Mouse (Mus musculus): ENCODE data around the gene Sorcs2.

The Sorcs2 gene

GRCm38 (mm10) chr5:36360343-36360742 is 37.6 kb downstream of the Sorcs2 start:
- in situ Hi-C loops (cut with MboI; ENCODE audit: low sequenced_read_pairs): no loop called here

GRCm38 (mm10) chr5:36359535-36360243 is 38.2 kb downstream of the Sorcs2 start:
- in situ Hi-C loops (cut with MboI; ENCODE audit: low sequenced_read_pairs): no loop called here

GRCm38 (mm10) chr5:36358161-36358560 is 39.8 kb downstream of the Sorcs2 start:
- in situ Hi-C loops (cut with MboI; ENCODE audit: low sequenced_read_pairs): no loop called here

- in situ Hi-C loops (cut with MboI; ENCODE audit: low sequenced_read_pairs): no loop called here
Observed at GRCm38 (mm10) chr5:36356659-36357058, 41.3 kb downstream of the Sorcs2 start.

- in situ Hi-C loops (cut with MboI; ENCODE audit: low sequenced_read_pairs): no loop called here
Observed at GRCm38 (mm10) chr5:36355683-36356082, 42.3 kb downstream of the Sorcs2 start.

- in situ Hi-C loops (cut with MboI; ENCODE audit: low sequenced_read_pairs): no loop called here
Observed at GRCm38 (mm10) chr5:36353679-36354078, 44.3 kb downstream of the Sorcs2 start.

- in situ Hi-C loops (cut with MboI; ENCODE audit: low sequenced_read_pairs): no loop called here
Observed at GRCm38 (mm10) chr5:36353194-36353593, 44.7 kb downstream of the Sorcs2 start.

GRCm38 (mm10) chr5:36346698-36347097 is 51.2 kb downstream of the Sorcs2 start:
- in situ Hi-C loops (cut with MboI; ENCODE audit: low sequenced_read_pairs): no loop called here

- in situ Hi-C loops (cut with MboI; ENCODE audit: low sequenced_read_pairs): no loop called here
Observed at GRCm38 (mm10) chr5:36339283-36339682, 58.7 kb downstream of the Sorcs2 start.

- in situ Hi-C loops (cut with MboI; ENCODE audit: low sequenced_read_pairs): no loop called here
Observed at GRCm38 (mm10) chr5:36336252-36336651, 61.7 kb downstream of the Sorcs2 start.

- in situ Hi-C loops (cut with MboI; ENCODE audit: low sequenced_read_pairs): no loop called here
Observed at GRCm38 (mm10) chr5:36335661-36336060, 62.3 kb downstream of the Sorcs2 start.

GRCm38 (mm10) chr5:36334227-36334626 is 63.7 kb downstream of the Sorcs2 start:
- in situ Hi-C loops (cut with MboI; ENCODE audit: low sequenced_read_pairs): no loop called here

- in situ Hi-C loops (cut with MboI; ENCODE audit: low sequenced_read_pairs): no loop called here
Observed at GRCm38 (mm10) chr5:36330472-36331155, 67.3 kb downstream of the Sorcs2 start.

- in situ Hi-C loops (cut with MboI; ENCODE audit: low sequenced_read_pairs): no loop called here
Observed at GRCm38 (mm10) chr5:36326057-36327010, 71.6 kb downstream of the Sorcs2 start.

GRCm38 (mm10) chr5:36324140-36324572 is 73.8 kb downstream of the Sorcs2 start:
- in situ Hi-C loops (cut with MboI; ENCODE audit: low sequenced_read_pairs): no loop called here

GRCm38 (mm10) chr5:36323526-36323925 is 74.4 kb downstream of the Sorcs2 start:
- in situ Hi-C loops (cut with MboI; ENCODE audit: low sequenced_read_pairs): no loop called here

- in situ Hi-C loops (cut with MboI; ENCODE audit: low sequenced_read_pairs): no loop called here
Observed at GRCm38 (mm10) chr5:36321581-36321980, 76.4 kb downstream of the Sorcs2 start.

GRCm38 (mm10) chr5:36320667-36321066 is 77.3 kb downstream of the Sorcs2 start:
- in situ Hi-C loops (cut with MboI; ENCODE audit: low sequenced_read_pairs): no loop called here

GRCm38 (mm10) chr5:36317641-36318368 is 80.1 kb downstream of the Sorcs2 start:
- in situ Hi-C loops (cut with MboI; ENCODE audit: low sequenced_read_pairs): no loop called here

GRCm38 (mm10) chr5:36315106-36315505 is 82.8 kb downstream of the Sorcs2 start:
- in situ Hi-C loops (cut with MboI; ENCODE audit: low sequenced_read_pairs): no loop called here
